Mouse (Mus musculus): Measurements from ENCODE around the gene Tead4. TPM values are rescaled to one million over a fixed set of nuclear protein-coding genes. Genes with fewer than 3 reads are reported as not detected.

Gene Tead4
- polyA plus RNA-seq, 1 experiment from 2014 or later: 10.3 TPM

DNA sequence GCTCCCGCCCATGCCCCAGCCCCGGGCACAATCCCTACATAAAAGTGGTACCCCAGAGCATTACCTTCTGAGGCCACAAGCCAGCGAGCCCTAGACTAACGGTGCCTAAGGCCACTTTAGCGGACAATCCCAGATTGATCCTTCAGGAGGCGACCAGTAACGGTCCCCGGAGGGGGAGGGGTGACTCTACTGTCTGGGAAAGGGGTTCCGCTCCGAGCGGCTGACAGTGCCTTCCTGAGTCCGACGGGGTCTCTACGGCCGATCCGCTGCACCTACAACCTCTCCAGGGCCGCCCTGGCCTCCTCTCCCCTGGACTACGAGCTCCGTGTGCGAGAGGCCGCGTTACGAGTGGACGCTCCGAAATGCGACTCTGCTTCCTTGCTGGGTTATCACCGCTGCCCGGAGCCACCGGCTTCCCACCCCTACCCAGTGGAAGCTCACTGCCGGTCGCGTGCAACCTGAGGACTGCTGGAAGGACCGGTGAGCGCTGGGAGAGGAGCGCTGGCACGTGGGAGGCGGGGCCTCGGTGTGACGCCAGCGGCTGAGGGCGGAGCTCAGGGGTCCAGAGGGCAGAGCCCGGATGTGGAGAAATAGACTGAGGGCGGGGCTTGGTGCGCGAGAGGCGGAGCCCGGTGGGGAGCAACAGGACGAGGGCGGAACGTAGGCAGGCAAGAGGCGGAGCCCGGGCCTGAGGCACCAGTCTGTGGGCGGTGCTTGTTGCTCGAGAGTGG is 100.3 kb downstream of the Tead4 start:
- H3K27me3 ChIP-seq (replicated peaks; ENCODE audit: insufficient read depth, low read length): no peaks in the 10 kb centered on the region
- peak overlapping the region; percentile 95 for H3K4me2 ChIP-seq (replicated peaks; ENCODE audit: low read depth, low read length)
- H3K9ac ChIP-seq (replicated peaks; ENCODE audit: low read depth): peak overlapping the region; percentile 23; the same call in 1 of the 2 replicates
- DNase-seq (ENCODE audit: low spot score) (peak; percentile 99), ATAC-seq (peak; percentile 100)
- 2% methylated on average over 54 of the region's 54 CpGs for WGBS
- no peak for TF ChIP-seq EP300 (IDR thresholded peaks at IDR 0.05)
- TF ChIP-seq CTCF (IDR thresholded peaks at IDR 0.05): peak; percentile 19; the same call in 1 of the 2 replicates
- H3K4me1 ChIP-seq (ENCODE audit: insufficient read depth, low read depth, low read length): 0 out of 2 replicates have a peak, but pooled peaks cover 3% of the 10 kb centered on the region
- H3K9me3 ChIP-seq (ENCODE audit: low read length): no peaks in the 10 kb centered on the region
- H3K4me3 ChIP-seq (ENCODE audit: low read depth, low read length): peak overlapping the region; percentile 47
- no peaks in the 10 kb centered on the region for H3K36me3 ChIP-seq (ENCODE audit: insufficient read depth, low read length)
- H3K27ac ChIP-seq (ENCODE audit: low read length): no peak overlapping the region

GRCm38 (mm10) chr6:128183521-128183920 is 117.1 kb downstream of the Tead4 start:
- DNase-seq (ENCODE audit: low spot score) (no peak), ATAC-seq (no peak)
- TF ChIP-seq EP300 (IDR thresholded peaks at IDR 0.05) (no peak), CTCF (IDR thresholded peaks at IDR 0.05) (peak; percentile 35)
- Histone ChIP-seq H3K27ac (ENCODE audit: low read length) (no peak overlapping the region), H3K4me3 (ENCODE audit: low read depth, low read length) (no peak overlapping the region), H3K36me3 (ENCODE audit: insufficient read depth, low read length) (no peaks in the 10 kb centered on the region), H3K4me1 (ENCODE audit: insufficient read depth, low read depth, low read length) (no peaks in the 10 kb centered on the region), H3K27me3 (replicated peaks; ENCODE audit: insufficient read depth, low read length) (no peaks in the 10 kb centered on the region), H3K4me2 (replicated peaks; ENCODE audit: low read depth, low read length) (no peak overlapping the region), H3K9ac (replicated peaks; ENCODE audit: low read depth) (no peak overlapping the region), H3K9me3 (ENCODE audit: low read length) (no peaks in the 10 kb centered on the region)
- 16% methylated on average over 2 of the region's 2 CpGs for WGBS

DNA sequence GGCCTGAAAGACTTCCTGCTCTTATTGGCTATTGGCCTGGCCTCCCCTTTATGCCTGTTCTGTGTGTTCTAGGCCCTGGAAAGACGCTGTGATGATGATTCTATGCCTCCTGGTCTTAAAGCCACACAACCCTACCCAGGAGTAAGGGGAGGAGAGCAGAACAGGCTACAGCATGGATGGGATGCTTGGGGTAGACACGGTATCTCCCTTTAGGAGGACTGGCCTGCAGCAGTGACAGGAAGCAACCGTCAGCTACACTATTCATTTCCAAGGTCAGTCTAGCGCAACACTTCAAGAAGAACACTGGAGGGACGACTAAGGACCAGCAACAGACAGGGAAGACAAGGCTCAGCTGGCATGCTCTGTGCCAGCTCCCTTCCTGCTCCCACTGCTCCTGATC is 119.4 kb downstream of the Tead4 start:
- WGBS: 42% methylated on average over 5 of the region's 5 CpGs
- Histone ChIP-seq H3K9me3 (ENCODE audit: low read length) (no peaks in the 10 kb centered on the region), H3K4me3 (ENCODE audit: low read depth, low read length) (no peak overlapping the region)

GRCm38 (mm10) chr6:128179651-128180050 is 121.0 kb downstream of the Tead4 start:
- Histone ChIP-seq H3K4me3 (ENCODE audit: low read depth, low read length) (no peak overlapping the region), H3K9me3 (ENCODE audit: low read length) (no peaks in the 10 kb centered on the region), H3K36me3 (ENCODE audit: insufficient read depth, low read length) (no peaks in the 10 kb centered on the region), H3K4me1 (ENCODE audit: insufficient read depth, low read depth, low read length) (no peaks in the 10 kb centered on the region), H3K4me2 (replicated peaks; ENCODE audit: low read depth, low read length) (no peak overlapping the region), H3K9ac (replicated peaks; ENCODE audit: low read depth) (no peak overlapping the region), H3K27me3 (replicated peaks; ENCODE audit: insufficient read depth, low read length) (no peaks in the 10 kb centered on the region), H3K27ac (ENCODE audit: low read length) (no peak overlapping the region)
- DNase-seq (ENCODE audit: low spot score) (no peak), ATAC-seq (no peak)
- TF ChIP-seq CTCF (IDR thresholded peaks at IDR 0.05) (no peak), EP300 (IDR thresholded peaks at IDR 0.05) (no peak)
- 93% methylated on average over 1 of the region's 1 CpGs for WGBS

More for the DNA sequence above, 119.4 kb downstream of the Tead4 start:
- TF ChIP-seq CTCF (IDR thresholded peaks at IDR 0.05) (no peak), EP300 (IDR thresholded peaks at IDR 0.05) (no peak)
- DNase-seq (ENCODE audit: low spot score) (peak; percentile 24), ATAC-seq (no peak)
- Histone ChIP-seq H3K4me1 (ENCODE audit: insufficient read depth, low read depth, low read length) (no peaks in the 10 kb centered on the region), H3K36me3 (ENCODE audit: insufficient read depth, low read length) (no peaks in the 10 kb centered on the region), H3K27me3 (replicated peaks; ENCODE audit: insufficient read depth, low read length) (no peaks in the 10 kb centered on the region), H3K27ac (ENCODE audit: low read length) (no peak overlapping the region), H3K4me2 (replicated peaks; ENCODE audit: low read depth, low read length) (no peak overlapping the region), H3K9ac (replicated peaks; ENCODE audit: low read depth) (no peak overlapping the region)

GRCm38 (mm10) chr6:128179247-128179646 is 121.4 kb downstream of the Tead4 start:
- TF ChIP-seq CTCF (IDR thresholded peaks at IDR 0.05) (peak; percentile 41), EP300 (IDR thresholded peaks at IDR 0.05) (no peak)
- ATAC-seq: no peak
- DNase-seq (ENCODE audit: low spot score): no peak
- Histone ChIP-seq H3K9ac (replicated peaks; ENCODE audit: low read depth) (no peak overlapping the region), H3K27me3 (replicated peaks; ENCODE audit: insufficient read depth, low read length) (no peaks in the 10 kb centered on the region), H3K4me2 (replicated peaks; ENCODE audit: low read depth, low read length) (no peak overlapping the region), H3K36me3 (ENCODE audit: insufficient read depth, low read length) (no peaks in the 10 kb centered on the region), H3K9me3 (ENCODE audit: low read length) (no peaks in the 10 kb centered on the region), H3K27ac (ENCODE audit: low read length) (no peak overlapping the region), H3K4me3 (ENCODE audit: low read depth, low read length) (no peak overlapping the region), H3K4me1 (ENCODE audit: insufficient read depth, low read depth, low read length) (no peaks in the 10 kb centered on the region)
- 77% methylated on average over 5 of the region's 5 CpGs for WGBS

DNA sequence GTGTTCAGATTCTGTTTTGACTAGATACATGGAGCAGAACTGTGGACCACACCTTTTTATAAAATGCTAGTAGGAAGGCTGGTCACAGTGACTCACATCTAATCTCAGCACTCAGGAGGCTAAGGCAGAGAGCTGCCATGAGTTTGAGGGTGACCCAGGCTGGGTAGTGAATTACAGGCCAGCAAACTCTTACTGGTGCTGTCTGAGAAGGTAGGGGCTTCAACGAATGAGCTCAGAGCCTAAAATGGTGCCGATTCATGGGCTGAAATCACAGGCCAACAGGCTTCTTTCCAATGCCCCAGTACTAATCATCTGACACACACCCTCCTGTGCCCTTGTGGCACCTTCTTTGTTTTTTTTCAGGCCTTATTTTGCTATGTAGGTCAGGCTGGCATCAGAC is 121.9 kb downstream of the Tead4 start:
- Histone ChIP-seq H3K4me1 (ENCODE audit: insufficient read depth, low read depth, low read length) (no peaks in the 10 kb centered on the region), H3K9me3 (ENCODE audit: low read length) (no peaks in the 10 kb centered on the region), H3K27me3 (replicated peaks; ENCODE audit: insufficient read depth, low read length) (no peaks in the 10 kb centered on the region), H3K4me3 (ENCODE audit: low read depth, low read length) (no peak overlapping the region), H3K36me3 (ENCODE audit: insufficient read depth, low read length) (no peaks in the 10 kb centered on the region), H3K9ac (replicated peaks; ENCODE audit: low read depth) (no peak overlapping the region), H3K4me2 (replicated peaks; ENCODE audit: low read depth, low read length) (no peak overlapping the region), H3K27ac (ENCODE audit: low read length) (no peak overlapping the region)
- ATAC-seq (no peak), DNase-seq (ENCODE audit: low spot score) (no peak)
- WGBS: 90% methylated on average over 2 of the region's 2 CpGs
- TF ChIP-seq EP300 (IDR thresholded peaks at IDR 0.05) (no peak), CTCF (IDR thresholded peaks at IDR 0.05) (no peak)

Other genes starting within 250 kb of the Tead4 start
- 136 and 158 TPM in 2 replicates for gene Tspan9, start 157.2 kb downstream of the Tead4 start, polyA plus RNA-seq (2015; fragmentation: Nextera tagmentation; extraction: Ambion mirVana)
- 9.5 and 10.9 TPM in 2 replicates for gene Tulp3, start 55.0 kb upstream of the Tead4 start, polyA plus RNA-seq (2015; fragmentation: Nextera tagmentation; extraction: Ambion mirVana)
- 41.8 and 43.8 TPM in 2 replicates for gene Rhno1, start 62.1 kb upstream of the Tead4 start, polyA plus RNA-seq (2015; fragmentation: Nextera tagmentation; extraction: Ambion mirVana)
- gene Foxm1, start 62.1 kb upstream of the Tead4 start, polyA plus RNA-seq (2015; fragmentation: Nextera tagmentation; extraction: Ambion mirVana): 1.3 and 2.0 TPM in 2 replicates
- 0.13 and 0.17 TPM in 2 replicates for gene Tex52, start 74.6 kb upstream of the Tead4 start, polyA plus RNA-seq (2015; fragmentation: Nextera tagmentation; extraction: Ambion mirVana)
- not detected in 2 replicates for gene Gm44596, start 74.7 kb upstream of the Tead4 start, polyA plus RNA-seq (2015; fragmentation: Nextera tagmentation; extraction: Ambion mirVana)
- gene Nrip2, start 98.5 kb upstream of the Tead4 start, polyA plus RNA-seq (2015; fragmentation: Nextera tagmentation; extraction: Ambion mirVana): 1.0 and 1.2 TPM in 2 replicates
- gene Itfg2, start 124.1 kb upstream of the Tead4 start, polyA plus RNA-seq (2015; fragmentation: Nextera tagmentation; extraction: Ambion mirVana): 16.4 and 19.8 TPM in 2 replicates
- gene Fkbp4, start 137.9 kb upstream of the Tead4 start, polyA plus RNA-seq (2015; fragmentation: Nextera tagmentation; extraction: Ambion mirVana): 156 and 165 TPM in 2 replicates
- 0.14 and 0.35 TPM in 2 replicates for gene Pzp, start 225.9 kb upstream of the Tead4 start, polyA plus RNA-seq (2015; fragmentation: Nextera tagmentation; extraction: Ambion mirVana)